Mouse (Mus musculus) heart, adult 2 months (tissue): ENCODE results near the gene Tldc2.

ENCODE experiments used
- CTCF ChIP-seq: fragments of 200-600 bp; IDR thresholded peaks from 2 replicates; pipeline ENCODE4 v1.8.1; 2022; ENCODE audit warnings: antibody characterized with exemption, mild to moderate bottlenecking, moderate library complexity
- EP300 ChIP-seq: fragments of 200-500 bp; IDR thresholded peaks from 2 replicates; pipeline ENCODE4 v1.6.1; 2011; ENCODE audit warnings: low read depth, low read length, control low read depth; ENCODE audit not compliant: insufficient read depth
- POLR2A ChIP-seq: fragments of 200-500 bp; IDR thresholded peaks from 2 replicates; pipeline ENCODE4 v1.6.1; 2011; ENCODE audit warnings: mild to moderate bottlenecking, low read depth, low read length, control low read depth; ENCODE audit not compliant: insufficient read depth

GRCm38 (mm10) chr2:157128072-157128471 is 41.2 kb downstream of the Tldc2 start:
- no peak for TF ChIP-seq EP300
- TF ChIP-seq CTCF: peak; percentile 21; the same call in 1 of the 2 replicates
- TF ChIP-seq POLR2A: no peak
